Mouse (Mus musculus): ENCODE measurements around the gene Myl12a. TPM values are rescaled to one million over a fixed set of nuclear protein-coding genes. Genes with fewer than 3 reads are reported as not detected.

Gene Myl12a
- total RNA-seq, 2 experiments from 2014 or later = 38.9 to 41.1 TPM

GRCm38 (mm10) chr17:71004186-71004960 is 1.7 kb upstream of the Myl12a start:
- TF ChIP-seq CTCF (conservative IDR thresholded peaks at IDR 0.05) = peak; percentile 60
- DNase-seq (ENCODE audit: low spot score in 2 of 2) = no peak
- Histone ChIP-seq H3K27ac (no peak overlapping the region), H3K4me3 (no peak overlapping the region)

- Histone ChIP-seq H3K4me3 (no peak overlapping the region), H3K27ac (no peak overlapping the region)
- no peak for TF ChIP-seq CTCF (conservative IDR thresholded peaks at IDR 0.05)
- DNase-seq (ENCODE audit: low spot score in 2 of 2) = no peak
Measured at GRCm38 (mm10) chr17:71003721-71004120, 1.0 kb upstream of the Myl12a start.

- DNase-seq (ENCODE audit: low spot score in 2 of 2) = no peak
- H3K27ac ChIP-seq = peak overlapping the region; percentile 100
- TF ChIP-seq CTCF (conservative IDR thresholded peaks at IDR 0.05) = no peak
- peak overlapping the region; percentile 71 for H3K4me3 ChIP-seq
Measured at GRCm38 (mm10) chr17:71003112-71003511, 434 bp upstream of the Myl12a start.

GRCm38 (mm10) chr17:71002081-71002743 is 466 bp downstream of the Myl12a start, which contains the start of gene Myom1:
Myom1 (plus strand) TSS chr17:71002633.
- Histone ChIP-seq H3K27ac (peak within 1 kb of the TSS; percentile 100), H3K4me3 (peak within 1 kb of the TSS; percentile 71)
- peak; percentile 95 to 96 for DNase-seq (ENCODE audit: low spot score in 2 of 2)
- peak; percentile 72 for TF ChIP-seq CTCF (conservative IDR thresholded peaks at IDR 0.05)

GRCm38 (mm10) chr17:71001699-71002080 is 988 bp downstream of the Myl12a start:
- DNase-seq (ENCODE audit: low spot score in 2 of 2) = no peak
- TF ChIP-seq CTCF (conservative IDR thresholded peaks at IDR 0.05) = no peak
- peak overlapping the region; percentile 100 for H3K27ac ChIP-seq
- H3K4me3 ChIP-seq = peak overlapping the region; percentile 71

- DNase-seq (ENCODE audit: low spot score in 2 of 2) = no peak
- no peak for TF ChIP-seq CTCF (conservative IDR thresholded peaks at IDR 0.05)
- Histone ChIP-seq H3K4me3 (peak overlapping the region; percentile 71), H3K27ac (peak overlapping the region; percentile 100)
Measured at GRCm38 (mm10) chr17:71001067-71001466, 1.6 kb downstream of the Myl12a start.

GRCm38 (mm10) chr17:71000255-71000654 is 2.4 kb downstream of the Myl12a start:
- no peak for DNase-seq (ENCODE audit: low spot score in 2 of 2)
- Histone ChIP-seq H3K4me3 (no peak overlapping the region), H3K27ac (no peak overlapping the region)
- TF ChIP-seq CTCF (conservative IDR thresholded peaks at IDR 0.05) = no peak

GRCm38 (mm10) chr17:70999187-70999586 is 3.5 kb downstream of the Myl12a start:
- Histone ChIP-seq H3K4me3 (no peak overlapping the region), H3K27ac (no peak overlapping the region)
- no peak for TF ChIP-seq CTCF (conservative IDR thresholded peaks at IDR 0.05)
- no peak for DNase-seq (ENCODE audit: low spot score in 2 of 2)

GRCm38 (mm10) chr17:70998400-70998975 is 4.2 kb downstream of the Myl12a start:
- H3K27ac ChIP-seq = no peak overlapping the region
- DNase-seq (ENCODE audit: low spot score in 2 of 2) = no peak
- no peak overlapping the region for H3K4me3 ChIP-seq
- no peak for TF ChIP-seq CTCF (conservative IDR thresholded peaks at IDR 0.05)

- DNase-seq (ENCODE audit: low spot score in 2 of 2) = no peak
- Histone ChIP-seq H3K27ac (no peak overlapping the region), H3K4me3 (no peak overlapping the region)
- TF ChIP-seq CTCF (conservative IDR thresholded peaks at IDR 0.05) = no peak
Measured at GRCm38 (mm10) chr17:70997836-70998235, 4.8 kb downstream of the Myl12a start.

GRCm38 (mm10) chr17:70995551-70995950 is 7.1 kb downstream of the Myl12a start:
- DNase-seq (ENCODE audit: low spot score in 2 of 2) = no peak
- no peak for TF ChIP-seq CTCF (conservative IDR thresholded peaks at IDR 0.05)
- H3K4me3 ChIP-seq = no peak overlapping the region
- H3K27ac ChIP-seq = no peak overlapping the region

GRCm38 (mm10) chr17:70994671-70995070 is 8.0 kb downstream of the Myl12a start:
- TF ChIP-seq CTCF (conservative IDR thresholded peaks at IDR 0.05) = no peak
- no peak for DNase-seq (ENCODE audit: low spot score in 2 of 2)
- H3K27ac ChIP-seq = no peak overlapping the region
- no peak overlapping the region for H3K4me3 ChIP-seq

- TF ChIP-seq CTCF (conservative IDR thresholded peaks at IDR 0.05) = no peak
- peak overlapping the region; percentile 64 for H3K27ac ChIP-seq
- no peak overlapping the region for H3K4me3 ChIP-seq
- DNase-seq (ENCODE audit: low spot score in 2 of 2) = no peak
Measured at GRCm38 (mm10) chr17:70993385-70993807, 9.3 kb downstream of the Myl12a start.
